Mouse (Mus musculus): ENCODE measurements around the gene Secisbp2l.

Secisbp2l gene

DNA sequence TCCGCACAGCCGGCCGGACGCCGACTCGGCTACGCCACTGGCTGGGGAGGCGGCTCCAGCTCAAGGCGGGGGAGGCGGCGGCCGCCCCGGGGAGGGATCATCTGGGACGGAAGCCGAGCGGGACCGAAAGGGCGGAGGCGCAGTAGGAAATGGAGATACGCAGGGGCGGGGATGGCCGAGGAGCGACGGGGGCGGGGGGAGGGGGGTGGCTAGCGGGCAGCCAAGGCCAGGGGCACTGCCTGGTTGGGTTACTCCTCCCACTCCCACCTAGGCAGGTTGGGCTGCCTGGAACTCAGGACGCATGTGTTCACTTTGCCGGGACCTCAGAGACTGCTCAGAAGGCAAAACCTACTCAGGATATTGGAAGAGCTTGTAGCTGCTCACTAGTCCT is at the start of gene Secisbp2l:
Gene Secisbp2l, minus strand, starts transcription at position 152 of the 391 bp plus-strand sequence.
- peak; percentile 83 to 92 for DNase-seq

GRCm38 (mm10) chr2:125829924-125830323 is 47.3 kb upstream of the Secisbp2l start:
- DNase-seq: no peak

DNA sequence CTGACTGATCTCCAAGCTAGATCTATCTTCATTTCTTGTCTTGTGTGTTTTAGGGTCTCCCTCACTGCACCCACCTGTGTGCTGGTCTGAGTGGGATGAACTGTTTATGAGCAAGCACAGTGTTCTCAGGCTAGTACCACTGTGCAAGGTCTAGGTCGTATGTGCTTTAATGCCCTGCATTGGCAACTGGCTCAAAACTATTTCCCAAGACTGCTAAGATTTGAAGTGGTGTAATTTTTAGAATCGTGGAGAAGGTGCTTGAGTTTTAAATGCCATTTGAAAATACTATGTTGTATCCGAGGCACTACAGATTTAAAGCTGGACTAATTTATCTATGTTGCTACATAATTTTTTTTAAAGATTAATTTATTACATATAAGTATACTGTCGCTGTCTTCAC is 45.2 kb upstream of the Secisbp2l start:
- DNase-seq: no peak

GRCm38 (mm10) chr2:125826201-125826600 is 43.5 kb upstream of the Secisbp2l start:
- DNase-seq: no peak

GRCm38 (mm10) chr2:125820397-125820796 is 37.7 kb upstream of the Secisbp2l start:
- DNase-seq: no peak

- DNase-seq: no peak
Observed at GRCm38 (mm10) chr2:125813972-125814595, 31.4 kb upstream of the Secisbp2l start.

GRCm38 (mm10) chr2:125811332-125811731 is 28.7 kb upstream of the Secisbp2l start:
- DNase-seq: no peak

DNA sequence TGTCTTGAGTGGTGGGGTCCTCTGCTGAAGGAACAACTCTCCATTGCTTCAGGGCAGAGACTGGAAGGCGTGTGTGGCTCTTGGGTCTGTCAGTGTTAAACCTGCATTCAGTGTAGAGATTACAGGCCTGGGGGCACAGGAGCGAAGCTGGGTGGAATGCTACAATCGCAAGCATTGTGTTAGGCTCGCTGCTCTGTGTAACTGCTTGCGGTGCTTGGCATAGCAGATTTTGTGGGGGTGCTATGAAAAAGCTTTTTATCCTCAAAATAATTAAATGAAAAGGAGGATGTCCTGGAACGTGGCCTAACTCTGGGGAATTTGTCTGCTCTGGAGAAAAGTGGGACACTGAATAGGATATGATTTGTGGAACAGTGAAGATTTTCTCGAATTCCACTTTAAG is 26.9 kb upstream of the Secisbp2l start:
- DNase-seq: no peak

GRCm38 (mm10) chr2:125805826-125806225 is 23.2 kb upstream of the Secisbp2l start:
- DNase-seq: no peak

GRCm38 (mm10) chr2:125801947-125802346 is 19.3 kb upstream of the Secisbp2l start:
- no peak for DNase-seq

DNA sequence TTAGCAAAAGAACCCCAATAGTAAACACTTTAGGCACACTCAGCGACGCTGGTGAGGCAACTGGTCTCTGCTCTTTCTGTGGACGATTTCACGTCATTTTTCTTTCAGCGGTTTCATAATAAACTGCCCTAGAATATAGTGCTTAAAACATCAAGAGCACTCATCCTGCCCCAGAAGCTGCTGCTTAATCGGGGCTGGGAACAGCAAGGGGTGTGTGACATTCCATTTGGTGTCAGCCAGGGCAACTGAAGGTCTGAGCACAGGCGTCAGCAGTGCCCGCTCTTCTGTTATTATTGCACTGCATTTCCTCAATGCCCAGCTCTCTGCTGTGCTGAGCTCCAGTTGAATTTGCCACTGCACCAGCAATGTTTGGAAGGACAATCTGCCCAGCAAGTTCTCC is 18.4 kb upstream of the Secisbp2l start:
- DNase-seq: no peak

GRCm38 (mm10) chr2:125800428-125800827 is 17.8 kb upstream of the Secisbp2l start:
- no peak for DNase-seq

DNA sequence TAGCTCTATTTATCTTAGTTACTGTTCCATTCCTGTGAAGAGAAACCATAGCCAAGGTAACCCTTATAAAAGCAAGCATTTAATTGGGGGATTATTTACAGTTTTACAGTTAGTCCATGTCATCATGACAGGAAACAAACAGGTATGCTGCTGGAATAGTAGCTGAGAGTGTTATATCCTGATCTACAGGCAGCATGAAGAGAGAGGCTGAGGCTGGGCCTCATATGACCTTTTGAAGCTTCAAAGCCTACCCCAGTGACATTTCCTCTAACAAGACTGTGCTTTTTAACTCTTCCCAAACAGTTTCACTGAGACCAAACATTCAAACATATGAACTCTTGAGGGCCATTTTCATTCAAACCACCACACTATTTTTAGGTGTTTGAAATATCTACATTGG is 15.2 kb upstream of the Secisbp2l start:
- DNase-seq: no peak

- DNase-seq: no peak
Observed at GRCm38 (mm10) chr2:125795118-125795517, 12.4 kb upstream of the Secisbp2l start.

DNA sequence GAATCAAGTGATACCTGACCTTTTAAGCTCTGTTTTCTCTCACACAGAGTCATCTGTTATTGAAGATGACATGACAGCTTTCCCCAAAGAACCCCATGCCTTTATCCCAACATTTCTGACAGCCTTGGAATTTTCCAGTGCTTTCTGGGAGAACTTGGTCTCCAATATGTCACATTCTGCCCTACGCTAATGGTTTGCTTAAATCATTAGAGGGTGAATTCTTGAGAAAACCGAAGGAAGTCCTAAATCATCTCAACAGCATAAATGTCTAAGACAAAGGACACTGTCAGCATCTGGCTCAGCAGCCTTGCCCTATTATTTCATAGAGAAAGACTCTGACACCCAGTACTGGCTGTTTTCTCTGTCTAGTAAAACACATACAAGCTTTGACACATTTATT is 11.5 kb upstream of the Secisbp2l start:
- DNase-seq: no peak

GRCm38 (mm10) chr2:125792879-125793261 is 10.2 kb upstream of the Secisbp2l start:
- no peak for DNase-seq

DNA sequence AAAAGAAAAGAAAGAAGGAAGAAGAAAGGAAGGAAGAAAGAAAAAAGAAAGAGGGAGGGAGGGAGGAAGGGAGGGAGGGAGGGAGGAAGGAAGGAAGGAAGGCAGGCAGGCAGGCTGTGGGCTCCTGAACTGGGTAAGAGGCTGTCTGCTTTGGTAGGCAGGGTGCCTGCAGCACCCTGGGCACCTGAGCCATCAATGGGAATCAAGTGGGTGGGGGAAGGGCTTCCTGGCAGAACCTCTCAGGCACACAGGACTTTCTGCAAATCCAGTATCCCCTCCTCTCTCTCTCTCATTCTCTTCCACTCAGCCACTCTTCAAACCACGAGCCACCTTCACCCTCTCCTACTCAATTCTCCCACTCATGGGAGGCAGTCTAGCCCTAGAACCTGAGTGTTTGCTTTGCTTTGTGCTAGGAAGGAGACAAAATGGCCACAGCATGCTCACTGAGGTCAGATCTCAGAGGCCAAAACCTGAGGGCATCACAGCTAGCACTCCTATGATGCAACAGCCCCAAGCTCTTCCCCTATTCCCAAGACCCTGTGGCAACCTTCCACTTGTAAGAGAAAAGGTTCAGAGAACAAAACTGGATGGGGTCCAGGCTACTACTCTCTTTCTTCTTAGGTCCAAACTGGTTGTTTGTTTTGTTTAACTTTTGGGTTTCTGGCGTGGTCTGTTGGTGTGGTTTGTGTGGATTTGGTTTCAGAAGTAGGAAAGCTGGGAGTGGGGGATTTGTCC is 9.6 kb upstream of the Secisbp2l start:
- no peak for DNase-seq

DNA sequence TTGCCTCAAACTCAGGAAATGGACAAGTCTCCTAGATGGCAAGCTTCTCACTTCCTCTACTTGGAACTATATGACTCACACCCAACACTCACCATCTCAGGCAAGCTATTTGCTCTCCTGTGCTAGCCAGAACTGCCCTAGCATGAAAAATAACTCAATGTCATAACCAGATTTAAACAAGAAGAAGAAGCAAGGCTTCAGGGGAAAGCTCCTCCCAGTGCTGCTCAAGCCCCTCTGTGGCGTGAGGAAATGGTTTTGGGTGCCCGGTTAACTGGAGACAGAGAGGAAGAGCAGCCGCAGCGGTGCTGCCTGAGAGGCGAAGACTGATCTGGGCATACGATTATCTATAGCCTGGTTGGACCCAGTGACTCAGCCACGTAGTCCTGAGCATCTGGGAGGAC is 8.8 kb upstream of the Secisbp2l start:
- DNase-seq: no peak

- no peak for DNase-seq
Observed at GRCm38 (mm10) chr2:125790242-125790641, 7.6 kb upstream of the Secisbp2l start.

DNA sequence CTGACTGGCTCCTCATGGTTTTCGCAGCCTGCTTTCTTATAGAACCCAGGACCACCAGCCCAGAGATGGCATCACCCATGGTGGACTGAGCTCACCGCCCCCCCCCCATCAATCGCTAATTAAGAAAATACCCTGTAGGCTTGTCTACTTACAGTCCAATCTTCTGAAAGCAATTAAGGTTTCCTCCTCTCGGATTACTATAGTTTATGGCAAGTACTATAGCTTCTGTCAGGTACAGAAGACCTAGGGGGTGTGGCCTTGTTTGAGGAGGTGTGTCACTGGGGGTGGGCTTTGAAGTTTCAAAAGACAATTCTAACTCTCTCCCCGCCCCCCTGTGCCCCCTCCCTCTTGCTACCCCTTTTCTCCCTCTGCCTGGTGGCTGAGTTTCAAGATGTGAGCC is 6.6 kb upstream of the Secisbp2l start:
- DNase-seq: no peak

DNA sequence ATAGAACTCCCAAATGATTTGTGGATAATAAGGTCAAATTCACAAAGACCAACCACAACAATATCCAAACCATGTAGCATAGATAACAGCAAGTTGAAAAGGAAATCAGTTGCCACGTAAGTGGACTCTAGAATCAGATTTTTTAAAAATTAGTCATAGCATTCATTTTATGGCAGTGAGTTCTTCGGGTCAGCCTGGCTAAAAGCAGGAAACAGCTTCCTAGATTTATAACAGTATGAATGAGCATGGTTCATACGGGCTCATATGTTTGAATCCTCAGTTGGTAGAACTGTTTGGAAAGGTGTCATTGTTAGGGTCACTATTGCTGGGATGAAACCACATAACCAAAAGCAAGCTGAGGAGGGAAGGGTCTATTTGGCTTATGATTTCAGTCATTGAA is 6.1 kb upstream of the Secisbp2l start:
- no peak for DNase-seq

DNA sequence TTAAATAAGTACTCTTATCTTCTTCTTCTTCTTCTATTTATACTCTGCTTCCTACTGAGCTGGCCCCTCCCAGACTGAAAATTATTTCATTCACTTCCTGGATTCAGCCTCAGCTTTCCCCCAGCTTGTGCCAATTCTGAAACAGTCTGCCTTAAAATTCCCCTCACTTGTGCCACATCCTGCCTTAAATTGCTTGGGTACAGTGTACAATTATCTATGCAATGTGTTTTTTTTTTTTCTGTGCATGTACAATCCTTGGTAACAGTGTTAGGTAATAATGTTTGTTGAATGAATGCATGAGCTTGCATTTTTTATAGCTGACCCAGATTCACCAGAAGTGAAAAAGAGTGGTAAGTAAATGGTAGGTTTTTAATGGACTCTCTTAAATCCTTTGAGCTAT is 5.7 kb upstream of the Secisbp2l start:
- no peak for DNase-seq

DNA sequence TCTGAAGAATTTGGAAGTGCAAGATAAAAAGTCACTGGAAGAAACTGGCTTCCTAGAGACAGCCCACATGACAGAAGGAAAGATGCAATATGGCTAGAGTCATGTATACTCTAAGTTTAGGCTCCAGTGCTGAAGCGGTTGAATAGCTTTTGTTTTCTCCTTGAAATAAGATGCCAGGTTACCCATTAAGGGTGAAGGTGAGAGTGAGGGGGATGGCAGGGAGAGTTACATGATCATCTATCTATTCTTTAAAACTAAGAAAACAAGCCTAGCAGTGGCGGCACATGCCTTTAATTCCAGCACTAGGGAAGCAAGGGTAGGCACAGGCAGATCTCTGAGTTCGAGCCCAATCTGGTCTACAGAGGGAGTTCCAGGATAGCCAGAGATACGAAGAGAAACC is 2.4 kb upstream of the Secisbp2l start:
- no peak for DNase-seq

GRCm38 (mm10) chr2:125784392-125784791 is 1.7 kb upstream of the Secisbp2l start:
- DNase-seq: no peak

DNA sequence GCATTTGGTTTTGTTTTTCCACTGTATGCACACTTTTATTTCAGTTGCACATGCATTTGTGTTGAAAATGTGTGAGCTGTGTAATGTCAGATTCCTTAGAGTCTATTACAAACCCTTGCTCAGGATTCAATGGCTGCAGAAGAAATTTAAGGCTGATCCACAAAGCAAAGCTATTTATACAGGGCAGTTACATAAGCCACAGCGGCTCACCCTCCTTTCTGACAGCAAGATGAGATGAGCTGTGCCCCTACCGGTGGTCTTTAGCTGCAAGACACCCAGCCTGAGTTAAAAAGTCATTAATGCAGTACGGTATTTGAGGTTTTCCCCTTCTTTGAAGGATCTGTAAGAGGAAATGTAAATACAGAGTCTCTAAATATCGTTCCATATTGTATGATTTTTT is 1.2 kb upstream of the Secisbp2l start:
- no peak for DNase-seq
